Mouse (Mus musculus) forebrain, embryonic 16.5 days (tissue): ENCODE results near the gene Rpl3. TPM values are rescaled to one million over a fixed set of nuclear protein-coding genes. Genes with fewer than 3 reads are reported as not detected.

ENCODE experiments used
- ATAC-seq: fragments of 200-750 bp; cut with Nextera tagmentation; 2 replicates; pipeline ENCODE4 v1.8.0; 2017; ENCODE audit warnings: mild to moderate bottlenecking, moderate library complexity
- H3K27ac ChIP-seq: fragments of 300-500 bp; sonication (generic); 2 replicates; pipeline ENCODE4 v1.5.1; 2014; ENCODE audit warnings: low read length, control low read depth
- H3K27me3 ChIP-seq: fragments of 300-500 bp; sonication (generic); replicated peaks from 2 replicates; pipeline ENCODE4 v1.6.1; 2014; ENCODE audit warnings: low read length; ENCODE audit not compliant: control insufficient read depth, insufficient read depth
- H3K36me3 ChIP-seq: fragments of 300-500 bp; sonication (generic); 2 replicates; pipeline ENCODE4 v1.6.1; 2014; ENCODE audit not compliant: control insufficient read depth, insufficient read depth
- H3K4me1 ChIP-seq: fragments of 300-500 bp; sonication (generic); replicated peaks from 2 replicates; pipeline ENCODE4 v1.6.1; 2014; ENCODE audit warnings: low read length; ENCODE audit not compliant: control insufficient read depth, insufficient read depth
- H3K4me2 ChIP-seq: fragments of 300-500 bp; sonication (generic); 2 replicates; pipeline ENCODE4 v1.6.1; 2014; ENCODE audit warnings: mild to moderate bottlenecking, low read length, control low read depth
- H3K4me3 ChIP-seq: fragments of 300-500 bp; sonication (generic); replicated peaks from 2 replicates; pipeline ENCODE4 v1.5.1; 2014; ENCODE audit warnings: mild to moderate bottlenecking, low read length, control low read depth
- H3K9ac ChIP-seq: fragments of 300-500 bp; sonication (generic); replicated peaks from 2 replicates; pipeline ENCODE4 v1.6.1; 2014; ENCODE audit warnings: low read depth, low read length, control low read depth
- H3K9me3 ChIP-seq: fragments of 300-500 bp; sonication (generic); 2 replicates; pipeline ENCODE4 v1.6.1; 2016; ENCODE audit warnings: low read length; ENCODE audit not compliant: control insufficient read depth
- WGBS: fragments of 180-500 bp; shearing (Covaris S2); extraction: QIAGEN DNeasy Blood & Tissue Kit; methylation state at CpG from one replicate; pipeline ENCODE4 v1.1.7; 2014; 5-methylcytosine and 5-hydroxymethylcytosine counted together
- polyA plus RNA-seq: library from polyadenylated mRNA; unstranded; fragments of >200 nt; fragmentation: Nextera tagmentation; extraction: Ambion mirVana; gene quantifications from 2 replicates; pipeline ENCODE4 v1.2.1, GENCODE M21; 2015

Gene Rpl3
- polyA plus RNA-seq, 1 experiment from 2014 or later: 605 TPM

DNA sequence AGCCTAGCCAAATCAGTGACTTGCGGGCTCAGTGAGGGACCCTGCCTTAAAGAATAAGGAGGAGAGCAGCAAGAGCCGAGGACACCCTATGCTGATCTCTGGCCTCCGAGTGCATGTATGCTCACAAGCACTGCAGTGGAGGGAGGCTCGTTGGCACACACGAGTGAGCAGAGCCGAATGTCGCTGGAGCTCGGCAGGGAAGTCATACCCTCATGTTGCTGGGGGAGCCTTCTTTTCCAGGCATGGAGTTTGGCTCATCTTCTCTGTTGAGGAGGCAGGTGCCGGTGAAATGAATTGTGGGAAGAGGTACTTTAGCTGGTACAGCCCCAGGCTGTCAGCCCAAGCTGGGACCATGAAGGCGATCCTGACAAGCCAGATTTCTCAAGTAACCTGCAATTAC lies 4.7 kb upstream of the Rpl3 start:
- H3K9ac ChIP-seq: no peak overlapping the region
- H3K9me3 ChIP-seq: no peaks in the 10 kb centered on the region
- H3K27me3 ChIP-seq: no peaks in the 10 kb centered on the region
- WGBS: 64% methylated on average over 10 of the region's 10 CpGs
- no peak overlapping the region for H3K27ac ChIP-seq
- no peak overlapping the region for H3K4me3 ChIP-seq
- no peak overlapping the region for H3K4me2 ChIP-seq
- H3K4me1 ChIP-seq: peaks cover 43% of the 10 kb centered on the region
- H3K36me3 ChIP-seq: no peaks in the 10 kb centered on the region
- no peak for ATAC-seq

- Histone ChIP-seq H3K9ac (no peak overlapping the region), H3K4me1 (peaks cover 39% of the 10 kb centered on the region), H3K4me3 (no peak overlapping the region), H3K9me3 (no peaks in the 10 kb centered on the region), H3K4me2 (no peak overlapping the region), H3K27me3 (no peaks in the 10 kb centered on the region), H3K27ac (no peak overlapping the region), H3K36me3 (no peaks in the 10 kb centered on the region)
- 71% methylated on average over 1 of the region's 1 CpGs for WGBS
- no peak for ATAC-seq
These were observed 3.9 kb upstream of the Rpl3 start for GRCm38 (mm10) chr15:80095596-80095995.

GRCm38 (mm10) chr15:80094201-80094600 lies 2.5 kb upstream of the Rpl3 start:
- Histone ChIP-seq H3K4me2 (no peak overlapping the region), H3K9ac (no peak overlapping the region), H3K27me3 (no peaks in the 10 kb centered on the region), H3K4me3 (no peak overlapping the region), H3K9me3 (no peaks in the 10 kb centered on the region), H3K27ac (no peak overlapping the region), H3K36me3 (no peaks in the 10 kb centered on the region), H3K4me1 (peaks cover 34% of the 10 kb centered on the region)
- 89% methylated on average over 13 of the region's 13 CpGs for WGBS
- ATAC-seq: no peak

DNA sequence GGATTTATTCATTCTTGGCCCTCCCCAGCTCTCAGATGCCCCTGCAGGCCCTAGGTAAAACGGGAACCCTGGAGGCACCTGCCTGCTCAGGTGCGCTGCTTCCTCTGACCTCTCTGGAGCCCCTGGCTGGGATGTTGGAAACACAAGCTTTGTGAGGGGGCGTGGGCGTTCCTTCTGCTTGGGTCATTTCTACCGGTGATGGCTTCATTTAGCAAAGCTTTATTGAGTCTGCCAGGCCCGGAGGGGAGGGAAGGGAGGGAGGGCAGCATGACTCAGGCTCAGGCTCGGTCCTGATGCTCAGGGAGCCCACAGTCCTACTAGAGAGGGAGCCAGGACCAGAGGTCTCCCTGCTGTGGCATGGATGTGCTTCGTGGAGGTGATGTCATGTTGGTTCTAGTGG lies 931 bp upstream of the Rpl3 start:
- H3K27ac ChIP-seq: no peak overlapping the region
- peaks cover 28% of the 10 kb centered on the region for H3K4me1 ChIP-seq
- no peaks in the 10 kb centered on the region for H3K36me3 ChIP-seq
- H3K27me3 ChIP-seq: no peaks in the 10 kb centered on the region
- H3K9me3 ChIP-seq: no peaks in the 10 kb centered on the region
- peak overlapping the region; percentile 77 for H3K9ac ChIP-seq
- no peak for ATAC-seq
- peak overlapping the region; percentile 58 for H3K4me3 ChIP-seq
- 20% methylated on average over 8 of the region's 8 CpGs for WGBS
- peak overlapping the region; percentile 72 for H3K4me2 ChIP-seq

DNA sequence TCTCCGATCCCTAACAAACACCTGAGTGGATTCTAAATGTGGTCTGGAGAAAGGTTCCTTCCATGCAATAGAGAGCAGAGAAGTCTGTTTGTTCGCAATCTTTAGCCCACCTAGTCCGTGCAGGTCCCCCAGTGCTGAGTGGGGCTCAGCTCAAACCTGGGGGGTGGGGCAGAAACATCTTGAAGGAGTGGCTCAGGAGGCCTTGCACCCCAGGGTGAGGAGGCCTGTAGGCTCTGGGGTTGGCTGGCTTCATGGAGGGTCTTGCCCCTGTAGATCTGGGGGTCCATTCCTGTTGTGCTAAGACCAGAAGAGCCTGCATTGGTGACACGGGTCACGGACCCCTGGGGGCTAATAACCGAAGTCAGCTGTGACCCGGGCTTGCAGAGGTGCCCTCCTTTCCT lies 373 bp upstream of the Rpl3 start:
- Histone ChIP-seq H3K9me3 (no peaks in the 10 kb centered on the region), H3K36me3 (no peaks in the 10 kb centered on the region), H3K4me2 (peak overlapping the region; percentile 72), H3K27ac (no peak overlapping the region), H3K27me3 (no peaks in the 10 kb centered on the region), H3K4me3 (peak overlapping the region; percentile 58), H3K9ac (peak overlapping the region; percentile 77), H3K4me1 (peaks cover 23% of the 10 kb centered on the region)
- WGBS: 22% methylated on average over 7 of the region's 7 CpGs
- ATAC-seq: peak; percentile 11; the same call in 1 of the 2 replicates

DNA sequence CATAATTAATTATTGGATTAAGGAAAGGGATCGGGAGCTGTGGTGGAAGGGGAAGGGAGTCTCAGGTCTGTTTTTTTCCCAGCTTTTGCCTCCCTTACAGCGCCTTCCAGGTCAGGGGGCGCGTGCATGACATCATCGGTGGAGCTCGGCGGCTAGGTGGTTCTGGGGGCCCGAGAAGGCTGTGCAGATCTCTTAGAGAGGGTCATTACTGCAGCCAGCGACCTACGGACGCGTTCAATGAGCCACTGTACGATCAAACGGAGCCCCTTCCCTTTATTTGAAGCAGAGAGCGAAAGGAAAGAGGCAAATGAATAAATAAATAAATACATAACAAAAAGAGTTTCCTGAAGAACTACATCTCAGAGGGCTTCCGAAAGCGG lies 937 bp downstream of the Rpl3 start:
- Histone ChIP-seq H3K9me3 (no peaks in the 10 kb centered on the region), H3K4me1 (peaks cover 19% of the 10 kb centered on the region), H3K4me2 (peak overlapping the region; percentile 72), H3K4me3 (peak overlapping the region; percentile 58), H3K27ac (no peak overlapping the region), H3K27me3 (no peaks in the 10 kb centered on the region), H3K9ac (peak overlapping the region; percentile 77), H3K36me3 (no peaks in the 10 kb centered on the region)
- WGBS: 0% methylated on average over 17 of the region's 17 CpGs
- ATAC-seq: 0 out of 2 replicates have a peak, but pooled peaks have one; percentile 15

DNA sequence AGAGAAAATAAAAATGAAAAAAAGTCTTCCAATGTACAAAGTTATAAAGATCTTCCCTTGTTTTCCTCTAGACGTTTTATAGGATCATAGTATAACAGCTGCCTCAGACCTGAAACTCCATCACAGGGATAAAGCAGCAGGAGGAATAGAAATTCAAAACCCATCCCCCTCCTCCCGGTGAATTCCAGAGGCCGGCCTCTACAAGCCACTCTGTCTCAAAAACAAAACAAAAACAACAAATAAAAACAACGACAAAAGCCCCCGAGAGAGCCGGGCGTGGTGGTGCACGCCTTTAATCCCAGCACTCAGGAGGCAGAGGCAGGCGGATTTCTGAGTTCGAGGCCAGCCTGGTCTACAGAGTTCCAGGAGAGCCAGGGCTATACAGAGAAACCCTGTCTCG lies 1.5 kb downstream of the Rpl3 start:
- H3K4me1 ChIP-seq: peaks cover 19% of the 10 kb centered on the region
- no peaks in the 10 kb centered on the region for H3K9me3 ChIP-seq
- no peaks in the 10 kb centered on the region for H3K27me3 ChIP-seq
- no peak overlapping the region for H3K9ac ChIP-seq
- H3K27ac ChIP-seq: no peak overlapping the region
- no peak for ATAC-seq
- WGBS: 78% methylated on average over 11 of the region's 11 CpGs
- H3K4me3 ChIP-seq: no peak overlapping the region
- no peaks in the 10 kb centered on the region for H3K36me3 ChIP-seq
- no peak overlapping the region for H3K4me2 ChIP-seq

DNA sequence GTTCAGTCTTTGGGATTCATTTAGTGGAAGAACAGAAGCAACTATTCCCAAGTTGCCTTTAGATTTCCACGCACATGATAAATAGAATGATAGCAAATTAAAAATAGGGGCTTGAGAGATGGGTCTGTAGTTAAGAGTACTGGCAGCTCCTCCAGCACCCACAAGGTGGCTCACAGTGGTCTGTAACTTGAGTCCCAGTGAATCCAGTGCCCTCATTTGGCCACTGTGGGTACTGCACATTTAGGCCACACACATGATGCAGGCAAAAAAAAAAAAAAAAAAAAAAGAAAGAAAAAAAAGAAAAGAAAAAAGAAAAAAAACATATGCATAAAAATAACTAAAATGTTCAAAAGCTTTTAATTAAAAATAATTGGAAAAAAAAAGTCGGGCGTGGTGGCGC lies 3.0 kb downstream of the Rpl3 start:
- peak; percentile 26; the same call in 1 of the 2 replicates for ATAC-seq
- H3K9me3 ChIP-seq: no peaks in the 10 kb centered on the region

DNA sequence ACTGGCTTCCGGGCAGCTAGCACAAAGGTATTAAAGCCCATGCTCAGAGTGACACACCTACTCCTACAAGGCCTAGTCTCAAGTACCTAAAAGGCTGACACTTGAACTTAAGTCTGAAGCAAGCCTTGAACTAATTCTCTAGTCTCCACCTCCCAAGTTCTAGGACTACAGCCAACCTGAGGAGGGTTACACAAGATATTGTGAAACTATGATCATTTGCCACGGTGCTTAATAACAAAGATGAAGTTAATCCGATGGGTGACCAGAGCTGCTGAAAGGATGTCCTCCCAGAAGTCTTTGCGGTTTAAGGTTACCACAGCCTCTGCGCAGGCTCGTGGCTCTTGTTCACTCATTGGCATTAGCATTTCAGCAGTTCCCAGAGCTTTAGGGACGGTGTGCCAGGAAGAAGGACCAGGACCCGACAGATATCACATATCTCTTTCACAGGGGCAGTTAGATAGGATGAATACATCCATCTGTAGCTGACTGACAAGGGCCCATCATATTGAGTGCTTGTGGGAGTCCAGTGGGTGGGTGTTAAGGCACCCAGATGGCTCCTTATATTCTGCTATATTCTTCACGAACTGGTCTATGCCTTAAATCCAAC lies 4.2 kb downstream of the Rpl3 start:
- H3K27ac ChIP-seq: no peak overlapping the region
- H3K27me3 ChIP-seq: no peaks in the 10 kb centered on the region
- no peak overlapping the region for H3K4me2 ChIP-seq
- 91% methylated on average over 9 of the region's 9 CpGs for WGBS
- no peak for ATAC-seq
- no peak overlapping the region for H3K4me3 ChIP-seq
- no peaks in the 10 kb centered on the region for H3K36me3 ChIP-seq
- H3K9ac ChIP-seq: no peak overlapping the region
- no peaks in the 10 kb centered on the region for H3K9me3 ChIP-seq
- peaks cover 13% of the 10 kb centered on the region for H3K4me1 ChIP-seq

More for the DNA sequence above, 3.0 kb downstream of the Rpl3 start:
- Histone ChIP-seq H3K4me2 (no peak overlapping the region), H3K9ac (no peak overlapping the region), H3K27ac (no peak overlapping the region), H3K27me3 (no peaks in the 10 kb centered on the region), H3K4me1 (peaks cover 19% of the 10 kb centered on the region), H3K4me3 (no peak overlapping the region), H3K36me3 (no peaks in the 10 kb centered on the region)
- 33% methylated on average over 4 of the region's 4 CpGs for WGBS

- WGBS: under 1% methylated on average over 12 of the region's 12 CpGs
- peak overlapping the region; percentile 56 for H3K4me3 ChIP-seq
- ATAC-seq: peak; percentile 55
- H3K4me1 ChIP-seq: peaks cover 24% of the 10 kb centered on the region
- H3K9me3 ChIP-seq: no peaks in the 10 kb centered on the region
- H3K36me3 ChIP-seq: peaks cover 21% of the 10 kb centered on the region
- peak overlapping the region; percentile 81 for H3K4me2 ChIP-seq
- peak overlapping the region; percentile 66 for H3K9ac ChIP-seq
- H3K27ac ChIP-seq: peak overlapping the region; percentile 98
- no peaks in the 10 kb centered on the region for H3K27me3 ChIP-seq
These were observed 7.9 kb downstream of the Rpl3 start for GRCm38 (mm10) chr15:80083740-80084139.
